Mouse (Mus musculus) ES-Bruce4 (cell line): ENCODE measurements around the gene Scn2b. TPM values are rescaled to one million over a fixed set of nuclear protein-coding genes. Genes with fewer than 3 reads are reported as not detected.

Experiments used
- H3K27ac ChIP-seq: 2 replicates; pipeline ENCODE4 v1.5.1; 2012; ENCODE audit warnings: low read length, inconsistent platforms; ENCODE audit not compliant: insufficient read depth
- H3K27me3 ChIP-seq: 2 replicates; pipeline ENCODE4 v1.6.1; 2012; ENCODE audit warnings: mild to moderate bottlenecking, low read length, inconsistent platforms; ENCODE audit not compliant: control insufficient read depth, poor library complexity, insufficient read depth, severe bottlenecking
- H3K36me3 ChIP-seq: 2 replicates; pipeline ENCODE4 v1.6.1; 2012; ENCODE audit warnings: inconsistent platforms, mild to moderate bottlenecking, low read length, moderate library complexity; ENCODE audit not compliant: control insufficient read depth, poor library complexity, insufficient read depth, severe bottlenecking
- H3K4me1 ChIP-seq: one replicate; pipeline ENCODE4 v1.8.1; 2011; ENCODE audit warnings: low read length; ENCODE audit not compliant: control insufficient read depth, insufficient read depth
- H3K4me3 ChIP-seq: 2 replicates; pipeline ENCODE4 v1.5.1; 2011; ENCODE audit warnings: low read depth, mild to moderate bottlenecking, low read length
- H3K9ac ChIP-seq: 2 replicates; pipeline ENCODE4 v1.6.1; 2012; ENCODE audit warnings: low read depth, mild to moderate bottlenecking, inconsistent platforms; ENCODE audit not compliant: poor library complexity, severe bottlenecking
- H3K9me3 ChIP-seq: replicated peaks from 2 replicates; pipeline ENCODE4 v1.6.1; 2012; ENCODE audit warnings: mild to moderate bottlenecking, low read length, inconsistent platforms; ENCODE audit not compliant: control insufficient read depth, poor library complexity, insufficient read depth, severe bottlenecking
- CTCF ChIP-seq: IDR thresholded peaks from one replicate; pipeline ENCODE4 v1.8.1; 2011; ENCODE audit warnings: low read depth, low read length
- EP300 ChIP-seq: IDR thresholded peaks from 2 replicates; pipeline ENCODE4 v1.6.1; 2011; ENCODE audit warnings: low read depth, low read length; ENCODE audit not compliant: insufficient read depth
- POLR2A ChIP-seq: IDR thresholded peaks from one replicate; pipeline ENCODE4 v1.8.1; 2011; ENCODE audit warnings: low read length; ENCODE audit not compliant: insufficient read depth
- polyA plus RNA-seq: library from polyadenylated mRNA; stranded (reverse); fragments of >200 nt; gene quantifications from 2 replicates; pipeline ENCODE4 v1.2.4, GENCODE M21; 2011; ENCODE audit warnings: low read depth; ENCODE audit not compliant: missing spikeins, insufficient read depth, insufficient read length

Scn2b gene
- polyA plus RNA-seq, 1 experiment = 0.60 TPM

DNA sequence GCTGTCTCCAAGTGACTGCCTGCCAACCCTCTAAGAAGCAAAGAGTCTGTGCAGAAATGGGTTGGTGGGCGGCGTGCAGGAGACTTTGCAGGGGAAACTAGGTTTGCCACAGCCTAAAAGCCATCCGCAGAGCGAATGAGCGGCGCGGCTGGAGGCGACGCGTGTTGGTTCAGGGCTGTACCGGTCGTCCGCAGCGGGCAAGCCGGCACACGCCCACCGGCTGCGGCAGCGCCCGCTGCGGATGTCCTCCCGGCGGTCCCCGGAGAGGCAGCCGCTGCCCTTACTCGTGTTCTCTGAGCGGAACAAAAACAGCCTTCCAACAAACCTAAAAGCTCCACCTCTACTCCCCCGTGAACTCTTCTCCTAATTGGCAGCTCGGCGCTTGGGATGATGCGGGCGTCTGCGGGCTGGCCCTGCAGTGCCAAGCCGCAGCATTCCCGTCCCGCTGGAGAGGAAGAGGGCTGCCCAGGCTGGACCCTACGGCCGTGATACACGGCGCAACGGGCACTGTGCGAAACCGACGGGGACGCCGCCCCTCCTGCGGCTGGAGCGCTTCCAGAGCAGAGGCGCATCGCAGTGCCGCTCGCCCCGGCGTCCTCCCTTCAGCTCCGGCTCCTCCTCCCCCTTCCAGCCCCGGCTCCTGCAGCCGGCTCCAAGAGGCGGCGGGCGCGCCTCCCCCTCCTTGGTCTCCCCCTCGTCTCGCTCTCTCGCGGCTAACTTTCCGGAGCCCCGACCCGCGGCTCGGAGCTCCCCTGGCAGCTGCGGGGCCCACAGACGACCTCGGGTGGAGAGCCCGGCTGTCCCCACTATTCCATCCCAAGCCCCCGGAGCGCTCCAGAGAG lies 20.8 kb downstream of the Scn2b start, which contains the start of gene Scn4b:
Gene Scn4b (plus strand): TSS at position 205 of the 842 bp plus-strand sequence.
- H3K27ac ChIP-seq = no peak within 1 kb of the TSS
- no peaks in the 10 kb centered on the region for H3K9me3 ChIP-seq
- H3K4me3 ChIP-seq = peak within 1 kb of the TSS; percentile 58
- H3K36me3 ChIP-seq = no peaks in the 10 kb centered on the region
- H3K9ac ChIP-seq = peak within 1 kb of the TSS; percentile 51
- TF ChIP-seq POLR2A (no peak), EP300 (no peak), CTCF (no peak)
- H3K27me3 ChIP-seq = peaks cover 1% of the 10 kb centered on the region; the same call in 1 of the 2 replicates
- no peaks in the 10 kb centered on the region for H3K4me1 ChIP-seq

DNA sequence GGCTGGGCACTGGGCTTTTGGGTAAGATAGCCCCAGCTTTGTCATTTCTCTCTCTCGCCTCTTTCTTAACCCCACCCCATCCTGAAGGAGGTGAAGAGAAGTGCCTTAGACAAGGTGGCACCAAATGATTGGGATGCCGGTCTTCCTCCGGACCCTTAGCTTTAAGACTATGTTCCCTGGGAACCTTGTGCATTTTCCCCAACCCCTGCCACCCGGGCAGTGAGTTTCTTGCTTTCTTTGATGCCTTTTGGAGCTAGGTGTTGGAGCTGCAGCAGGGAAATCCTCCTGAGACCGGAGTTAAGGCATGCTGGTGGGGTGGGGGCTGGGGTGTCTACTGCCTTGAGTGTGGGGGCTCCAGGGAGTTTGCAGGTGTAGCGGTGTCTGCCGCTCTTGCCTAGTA lies 21.5 kb downstream of the Scn2b start:
- peak overlapping the region; percentile 51 for H3K9ac ChIP-seq
- no peak for TF ChIP-seq CTCF
- H3K4me1 ChIP-seq = no peaks in the 10 kb centered on the region
- no peaks in the 10 kb centered on the region for H3K36me3 ChIP-seq
- no peaks in the 10 kb centered on the region for H3K9me3 ChIP-seq
- H3K4me3 ChIP-seq = peak overlapping the region; percentile 58
- no peak overlapping the region for H3K27ac ChIP-seq
- H3K27me3 ChIP-seq = peaks cover 1% of the 10 kb centered on the region; the same call in 1 of the 2 replicates

DNA sequence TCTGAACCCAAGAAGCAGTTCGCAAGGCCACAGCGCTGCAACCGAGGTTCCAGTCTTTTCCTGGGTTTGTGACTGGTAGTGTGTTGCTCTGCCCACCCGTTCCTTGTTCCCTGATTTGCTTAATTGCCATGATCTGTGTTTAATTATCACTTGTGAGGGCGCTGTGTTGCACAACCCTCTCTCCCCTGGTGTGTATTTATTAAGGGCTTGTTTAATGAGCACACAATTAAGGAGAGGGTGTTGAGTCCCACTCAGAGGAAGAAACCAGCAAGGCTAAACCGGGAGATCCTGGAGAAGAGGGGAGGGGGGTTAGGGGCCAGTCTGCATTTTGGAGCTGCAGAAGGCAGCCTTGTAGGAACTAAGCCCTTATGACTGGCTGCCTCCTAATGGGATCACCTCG lies 23.4 kb downstream of the Scn2b start:
- H3K9me3 ChIP-seq = no peaks in the 10 kb centered on the region
- no peaks in the 10 kb centered on the region for H3K36me3 ChIP-seq
- TF ChIP-seq CTCF = no peak
- no peak for TF ChIP-seq EP300
- TF ChIP-seq POLR2A = no peak
- no peak overlapping the region for H3K9ac ChIP-seq
- no peak overlapping the region for H3K4me3 ChIP-seq
- no peaks in the 10 kb centered on the region for H3K4me1 ChIP-seq
- H3K27me3 ChIP-seq = peaks cover 1% of the 10 kb centered on the region; the same call in 1 of the 2 replicates
- H3K27ac ChIP-seq = no peak overlapping the region

DNA sequence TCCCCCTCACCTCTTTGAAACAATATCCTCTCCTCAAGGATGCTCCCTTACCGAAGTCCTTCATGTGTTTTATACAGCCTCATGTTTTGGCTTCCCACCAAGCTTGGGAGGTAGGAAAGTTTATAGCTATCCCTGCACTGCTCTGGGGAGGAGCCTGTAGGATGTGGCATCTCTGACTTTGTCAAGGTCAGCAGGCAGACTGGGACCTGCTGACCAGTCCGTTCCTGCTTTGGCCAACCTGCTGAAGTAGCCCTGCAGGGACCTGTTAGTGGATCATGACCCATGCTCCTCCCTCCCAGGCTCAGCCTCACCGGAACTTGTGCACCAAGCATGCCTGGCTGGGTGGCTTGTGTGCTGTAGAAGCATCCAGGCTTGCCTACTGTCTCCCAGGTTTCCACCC lies 25.1 kb downstream of the Scn2b start:
- H3K36me3 ChIP-seq = no peaks in the 10 kb centered on the region
- H3K27ac ChIP-seq = no peak overlapping the region
- no peak overlapping the region for H3K9ac ChIP-seq
- H3K9me3 ChIP-seq = no peaks in the 10 kb centered on the region
- no peak for TF ChIP-seq EP300
- TF ChIP-seq CTCF = no peak
- no peak for TF ChIP-seq POLR2A
- no peaks in the 10 kb centered on the region for H3K4me1 ChIP-seq
- H3K27me3 ChIP-seq = peaks cover 1% of the 10 kb centered on the region; the same call in 1 of the 2 replicates
- H3K4me3 ChIP-seq = no peak overlapping the region

DNA sequence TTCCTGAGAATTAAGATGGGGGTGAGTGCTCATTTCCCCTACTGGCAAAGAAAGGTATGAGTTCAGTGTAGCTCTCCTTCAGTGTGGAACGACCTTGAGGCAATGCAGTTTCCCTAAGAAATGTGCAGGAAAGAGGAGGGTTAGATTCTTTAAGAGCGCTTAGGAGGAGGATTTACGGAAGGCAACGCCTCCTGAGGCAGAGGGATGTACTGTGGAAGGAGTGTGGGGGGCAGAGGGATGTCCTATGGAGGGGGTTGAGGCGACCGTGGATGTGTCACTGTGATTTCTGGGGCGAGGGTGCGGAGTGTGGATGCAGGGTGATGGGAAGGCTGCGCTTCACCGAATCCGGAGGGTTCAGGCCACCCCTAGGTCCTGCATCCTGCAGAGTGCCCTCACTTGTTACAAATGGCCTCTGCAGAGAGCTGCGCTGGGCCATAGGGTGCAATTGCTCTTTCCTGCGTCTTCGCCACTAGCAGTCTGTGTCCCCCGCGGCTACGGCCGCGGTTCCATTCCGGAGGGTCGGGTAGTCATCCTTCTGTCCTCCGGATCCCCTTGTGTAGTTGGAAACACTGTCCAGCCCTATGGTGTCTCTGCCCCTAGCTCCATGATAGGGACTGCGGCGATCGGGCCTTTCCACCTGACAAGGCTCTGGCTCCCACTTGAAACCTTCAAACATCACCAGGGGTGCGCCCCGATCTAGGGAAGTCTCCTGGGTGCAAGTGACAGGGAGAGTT lies 28.1 kb downstream of the Scn2b start:
- Histone ChIP-seq H3K36me3 (no peaks in the 10 kb centered on the region), H3K9ac (no peak overlapping the region), H3K4me3 (peak overlapping the region; percentile 48), H3K27ac (no peak overlapping the region), H3K9me3 (no peaks in the 10 kb centered on the region), H3K4me1 (no peaks in the 10 kb centered on the region), H3K27me3 (no peaks in the 10 kb centered on the region)
- TF ChIP-seq POLR2A = no peak
- TF ChIP-seq EP300 = no peak
- TF ChIP-seq CTCF = no peak

DNA sequence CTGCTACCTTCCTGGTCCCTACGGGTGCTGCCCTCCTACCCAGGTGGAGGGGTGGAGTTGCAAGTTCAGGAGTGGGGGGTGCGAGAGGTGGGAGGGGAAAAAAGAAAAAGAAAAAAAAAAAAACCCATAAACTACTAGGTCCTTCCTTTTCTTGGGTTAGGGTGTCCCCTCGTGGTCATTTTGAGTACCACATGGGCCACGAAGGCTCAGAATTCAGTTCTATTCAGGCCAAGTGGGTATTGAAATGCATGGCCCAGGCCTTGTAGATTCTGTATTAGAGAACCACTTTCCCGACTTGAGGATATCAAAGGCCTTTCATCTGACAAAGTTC lies 28.6 kb downstream of the Scn2b start:
- TF ChIP-seq POLR2A (no peak), EP300 (no peak), CTCF (no peak)
- Histone ChIP-seq H3K27me3 (no peaks in the 10 kb centered on the region), H3K27ac (no peak overlapping the region), H3K9ac (no peak overlapping the region), H3K36me3 (no peaks in the 10 kb centered on the region), H3K9me3 (no peaks in the 10 kb centered on the region), H3K4me3 (peak overlapping the region; percentile 48), H3K4me1 (no peaks in the 10 kb centered on the region)
